Mouse (Mus musculus): Measurements from ENCODE around the gene Mkrn3. TPM values are rescaled to one million over a fixed set of nuclear protein-coding genes. Genes with fewer than 3 reads are reported as not detected.

Gene Mkrn3
- polyA plus RNA-seq, 1 experiment from 2014 or later, result 2.7 TPM

DNA sequence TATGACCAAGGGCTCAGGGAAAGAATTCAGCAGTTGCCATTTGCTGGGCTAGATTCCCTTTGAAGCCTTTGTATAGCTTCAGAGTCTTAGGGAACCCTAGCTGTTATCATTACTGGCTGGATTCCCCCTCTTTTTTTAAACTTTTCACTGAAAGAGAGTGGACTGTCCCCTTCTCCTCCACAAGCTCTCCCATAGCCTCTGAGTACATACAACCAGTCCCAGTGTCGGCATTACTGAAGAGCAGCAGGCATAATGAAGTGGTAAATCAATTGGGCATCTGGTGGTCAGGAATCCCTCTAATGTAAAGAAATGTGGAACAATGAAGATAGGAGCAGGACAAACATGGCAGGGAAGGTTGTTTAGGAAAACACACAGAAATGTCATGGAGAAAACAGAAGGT is 27.7 kb downstream of the Mkrn3 start:
- 49% methylated on average over 1 of the region's 1 CpGs for WGBS
- Histone ChIP-seq H3K27me3 (ENCODE audit: control insufficient read depth, insufficient read depth, low read length) (no peaks in the 10 kb centered on the region), H3K4me3 (ENCODE audit: low read length) (no peak overlapping the region), H3K9ac (ENCODE audit: low read length) (no peak overlapping the region), H3K4me2 (ENCODE audit: low read depth, low read length) (no peak overlapping the region), H3K4me1 (ENCODE audit: control insufficient read depth, insufficient read depth, low read length) (no peaks in the 10 kb centered on the region), H3K27ac (ENCODE audit: low read length) (no peak overlapping the region), H3K36me3 (ENCODE audit: control insufficient read depth, insufficient read depth) (no peaks in the 10 kb centered on the region), H3K9me3 (replicated peaks; ENCODE audit: control insufficient read depth, low read length) (no peaks in the 10 kb centered on the region)
- no peak for ATAC-seq (replicated peaks; ENCODE audit: extremely low read depth, insufficient read depth, low FRiP score)

DNA sequence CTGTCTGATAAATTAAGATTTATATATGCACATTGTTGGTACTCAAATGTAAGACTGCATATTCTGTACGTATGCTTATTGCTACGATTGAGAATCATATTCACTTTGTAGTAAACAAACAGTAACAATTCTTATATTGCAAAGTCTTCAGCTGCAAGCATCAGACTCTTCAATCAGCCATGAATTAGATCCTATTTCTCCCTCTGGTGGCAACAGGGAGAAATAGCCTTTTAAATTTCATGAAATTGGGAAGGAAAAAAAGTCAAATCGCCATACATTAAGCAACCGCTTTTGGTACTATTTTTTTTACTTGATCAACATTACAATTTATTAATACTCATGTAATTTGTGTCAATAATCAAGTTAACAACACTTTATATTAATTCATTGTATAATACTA is 31.6 kb downstream of the Mkrn3 start:
- Histone ChIP-seq H3K27ac (ENCODE audit: low read length) (no peak overlapping the region), H3K36me3 (ENCODE audit: control insufficient read depth, insufficient read depth) (no peaks in the 10 kb centered on the region), H3K4me3 (ENCODE audit: low read length) (no peak overlapping the region), H3K9me3 (replicated peaks; ENCODE audit: control insufficient read depth, low read length) (no peaks in the 10 kb centered on the region), H3K27me3 (ENCODE audit: control insufficient read depth, insufficient read depth, low read length) (no peaks in the 10 kb centered on the region), H3K4me1 (ENCODE audit: control insufficient read depth, insufficient read depth, low read length) (no peaks in the 10 kb centered on the region), H3K9ac (ENCODE audit: low read length) (no peak overlapping the region), H3K4me2 (ENCODE audit: low read depth, low read length) (no peak overlapping the region)
- ATAC-seq (replicated peaks; ENCODE audit: extremely low read depth, insufficient read depth, low FRiP score), result no peak
- 36% methylated on average over 4 of the region's 4 CpGs for WGBS

DNA sequence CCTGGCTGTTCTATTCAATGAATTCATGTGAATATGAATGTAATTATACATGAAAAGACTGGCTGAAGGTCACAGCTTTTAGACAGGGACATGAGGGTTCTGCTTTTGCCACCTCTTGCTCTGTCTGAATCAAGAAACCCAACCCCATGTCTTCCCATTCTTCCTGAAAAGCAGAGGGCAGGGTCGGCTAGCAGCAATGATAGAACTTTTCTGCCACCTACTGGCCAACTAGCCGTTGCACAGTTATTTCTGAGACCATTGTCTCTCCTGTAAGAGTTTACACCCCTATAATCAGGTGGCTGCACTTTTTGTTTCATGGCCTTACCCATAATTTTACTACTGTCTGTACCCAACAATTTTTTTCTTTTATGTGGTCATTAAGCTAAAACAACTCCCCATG is 37.5 kb downstream of the Mkrn3 start:
- Histone ChIP-seq H3K9me3 (replicated peaks; ENCODE audit: control insufficient read depth, low read length) (peaks cover 10% of the 10 kb centered on the region), H3K27ac (ENCODE audit: low read length) (no peak overlapping the region), H3K27me3 (ENCODE audit: control insufficient read depth, insufficient read depth, low read length) (no peaks in the 10 kb centered on the region), H3K9ac (ENCODE audit: low read length) (no peak overlapping the region), H3K4me1 (ENCODE audit: control insufficient read depth, insufficient read depth, low read length) (no peaks in the 10 kb centered on the region), H3K4me3 (ENCODE audit: low read length) (no peak overlapping the region), H3K4me2 (ENCODE audit: low read depth, low read length) (no peak overlapping the region), H3K36me3 (ENCODE audit: control insufficient read depth, insufficient read depth) (no peaks in the 10 kb centered on the region)
- WGBS, result 0% methylated on average over 2 of the region's 2 CpGs
- no peak for ATAC-seq (replicated peaks; ENCODE audit: extremely low read depth, insufficient read depth, low FRiP score)

DNA sequence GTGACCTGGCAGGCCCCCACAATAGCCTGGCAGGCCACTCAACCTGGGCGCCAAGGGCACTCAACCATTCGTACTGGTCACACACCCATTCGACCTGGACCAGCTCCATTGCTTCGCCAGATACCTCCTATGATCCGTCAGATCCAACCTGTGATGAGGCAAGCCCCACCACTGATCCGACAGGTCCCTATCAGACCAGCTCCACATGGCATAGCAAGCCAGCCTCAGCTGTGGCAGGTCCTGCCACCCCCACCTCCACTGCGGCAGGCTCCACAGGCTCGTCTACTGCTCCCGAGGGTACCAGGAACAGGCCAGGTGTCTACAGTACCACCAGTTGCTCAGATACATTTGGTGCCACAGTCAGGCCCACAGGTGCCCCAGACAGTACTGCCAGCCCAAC is 41.4 kb downstream of the Mkrn3 start:
- no peak overlapping the region for H3K9ac ChIP-seq (ENCODE audit: low read length)
- H3K27ac ChIP-seq (ENCODE audit: low read length), result no peak overlapping the region
- 85% methylated on average over 9 of the region's 9 CpGs for WGBS
- no peaks in the 10 kb centered on the region for H3K27me3 ChIP-seq (ENCODE audit: control insufficient read depth, insufficient read depth, low read length)
- no peak for ATAC-seq (replicated peaks; ENCODE audit: extremely low read depth, insufficient read depth, low FRiP score)
- no peaks in the 10 kb centered on the region for H3K36me3 ChIP-seq (ENCODE audit: control insufficient read depth, insufficient read depth)
- no peaks in the 10 kb centered on the region for H3K4me1 ChIP-seq (ENCODE audit: control insufficient read depth, insufficient read depth, low read length)
- H3K4me2 ChIP-seq (ENCODE audit: low read depth, low read length), result no peak overlapping the region
- no peak overlapping the region for H3K4me3 ChIP-seq (ENCODE audit: low read length)
- peaks cover 12% of the 10 kb centered on the region for H3K9me3 ChIP-seq (replicated peaks; ENCODE audit: control insufficient read depth, low read length)

GRCm38 (mm10) chr7:62377313-62377712 is 42.6 kb downstream of the Mkrn3 start:
- Histone ChIP-seq H3K4me3 (ENCODE audit: low read length) (peak overlapping the region; percentile 38), H3K4me1 (ENCODE audit: control insufficient read depth, insufficient read depth, low read length) (no peaks in the 10 kb centered on the region), H3K27me3 (ENCODE audit: control insufficient read depth, insufficient read depth, low read length) (no peaks in the 10 kb centered on the region), H3K27ac (ENCODE audit: low read length) (no peak overlapping the region), H3K9ac (ENCODE audit: low read length) (peak overlapping the region; percentile 3; the same call in 1 of the 2 replicates), H3K4me2 (ENCODE audit: low read depth, low read length) (peak overlapping the region; percentile 63), H3K36me3 (ENCODE audit: control insufficient read depth, insufficient read depth) (no peaks in the 10 kb centered on the region), H3K9me3 (replicated peaks; ENCODE audit: control insufficient read depth, low read length) (peaks cover 12% of the 10 kb centered on the region)
- no peak; the same call in 1 of the 2 replicates for ATAC-seq (replicated peaks; ENCODE audit: extremely low read depth, insufficient read depth, low FRiP score)
- WGBS, result 20% methylated on average over 14 of the region's 14 CpGs

- H3K36me3 ChIP-seq (ENCODE audit: control insufficient read depth, insufficient read depth), result no peaks in the 10 kb centered on the region
- H3K4me2 ChIP-seq (ENCODE audit: low read depth, low read length), result peak within 1 kb of the TSS; percentile 63
- peak; percentile 70; the same call in 1 of the 2 replicates for ATAC-seq (replicated peaks; ENCODE audit: extremely low read depth, insufficient read depth, low FRiP score)
- H3K4me3 ChIP-seq (ENCODE audit: low read length), result peak within 1 kb of the TSS; percentile 38
- H3K4me1 ChIP-seq (ENCODE audit: control insufficient read depth, insufficient read depth, low read length), result no peaks in the 10 kb centered on the region
- 17% methylated on average over 31 of the region's 31 CpGs for WGBS
- peaks cover 12% of the 10 kb centered on the region for H3K9me3 ChIP-seq (replicated peaks; ENCODE audit: control insufficient read depth, low read length)
- H3K27me3 ChIP-seq (ENCODE audit: control insufficient read depth, insufficient read depth, low read length), result no peaks in the 10 kb centered on the region
- peak within 1 kb of the TSS; percentile 3; the same call in 1 of the 2 replicates for H3K9ac ChIP-seq (ENCODE audit: low read length)
- no peak within 1 kb of the TSS for H3K27ac ChIP-seq (ENCODE audit: low read length)
Observed at GRCm38 (mm10) chr7:62376510-62377304, 43.2 kb downstream of the Mkrn3 start, which contains the start of gene Magel2. TSS of gene Magel2 (plus strand) at chr7:62377010.

- no peak for ATAC-seq (replicated peaks; ENCODE audit: extremely low read depth, insufficient read depth, low FRiP score)
- no peak overlapping the region for H3K27ac ChIP-seq (ENCODE audit: low read length)
- H3K4me2 ChIP-seq (ENCODE audit: low read depth, low read length), result no peak overlapping the region
- peaks cover 12% of the 10 kb centered on the region for H3K9me3 ChIP-seq (replicated peaks; ENCODE audit: control insufficient read depth, low read length)
- H3K9ac ChIP-seq (ENCODE audit: low read length), result no peak overlapping the region
- no peaks in the 10 kb centered on the region for H3K36me3 ChIP-seq (ENCODE audit: control insufficient read depth, insufficient read depth)
- WGBS, result 27% methylated on average over 4 of the region's 4 CpGs
- no peak overlapping the region for H3K4me3 ChIP-seq (ENCODE audit: low read length)
- H3K27me3 ChIP-seq (ENCODE audit: control insufficient read depth, insufficient read depth, low read length), result no peaks in the 10 kb centered on the region
- no peaks in the 10 kb centered on the region for H3K4me1 ChIP-seq (ENCODE audit: control insufficient read depth, insufficient read depth, low read length)
Observed at GRCm38 (mm10) chr7:62375658-62376057, 44.3 kb downstream of the Mkrn3 start.

Other genes starting within 250 kb of the Mkrn3 start
- 49.6 and 49.7 TPM in 2 replicates for gene Ndn, start 73.6 kb downstream of the Mkrn3 start, polyA plus RNA-seq (2015; fragmentation: Nextera tagmentation; extraction: Ambion mirVana)
- gene Magel2, start 43.1 kb downstream of the Mkrn3 start, polyA plus RNA-seq (2015; fragmentation: Nextera tagmentation; extraction: Ambion mirVana), result 0.70 and 0.87 TPM in 2 replicates
- 6.3 and 7.4 TPM in 2 replicates for gene Peg12, start 44.4 kb upstream of the Mkrn3 start, polyA plus RNA-seq (2015; fragmentation: Nextera tagmentation; extraction: Ambion mirVana)

All from heart, embryonic 16.5 days (tissue).